Mouse (Mus musculus) layer of hippocampus, postnatal 36 days (tissue): ENCODE measurements around the gene Sufu. TPM values are rescaled to one million over a fixed set of nuclear protein-coding genes. Genes with fewer than 3 reads are reported as not detected.

Experiments
- DNase-seq, 2 experiments: peaks; one replicate each; pipeline ENCODE4 v3.0.0; 2022
- total RNA-seq, 2 experiments: library from RNA; stranded (reverse); gene quantifications; 2 replicates each; pipeline ENCODE4 v1.2.3; 2021

The Sufu gene
- total RNA-seq, 2 experiments from 2014 or later = 18.3 to 22.6 TPM

DNA sequence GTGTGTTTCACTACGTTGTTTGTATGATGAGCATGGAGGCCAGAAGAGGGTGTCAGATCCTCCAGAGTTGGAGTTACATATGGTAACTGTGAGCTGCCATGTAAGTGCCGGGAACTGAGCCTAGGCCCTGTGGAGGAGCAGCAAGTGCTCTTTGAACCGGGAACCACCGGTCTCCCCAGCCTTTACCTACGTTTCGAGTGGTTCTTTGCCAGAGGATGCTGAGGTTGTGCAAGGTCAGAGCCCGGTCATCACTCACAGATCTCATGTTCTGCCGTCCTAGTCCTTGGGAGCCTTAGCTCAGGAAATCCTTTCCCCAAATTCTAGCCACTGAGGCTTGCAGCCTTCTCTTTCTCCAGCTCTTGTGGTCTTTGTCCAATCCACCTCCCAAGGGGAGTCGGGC is 37.5 kb downstream of the Sufu start:
- no peak for DNase-seq

DNA sequence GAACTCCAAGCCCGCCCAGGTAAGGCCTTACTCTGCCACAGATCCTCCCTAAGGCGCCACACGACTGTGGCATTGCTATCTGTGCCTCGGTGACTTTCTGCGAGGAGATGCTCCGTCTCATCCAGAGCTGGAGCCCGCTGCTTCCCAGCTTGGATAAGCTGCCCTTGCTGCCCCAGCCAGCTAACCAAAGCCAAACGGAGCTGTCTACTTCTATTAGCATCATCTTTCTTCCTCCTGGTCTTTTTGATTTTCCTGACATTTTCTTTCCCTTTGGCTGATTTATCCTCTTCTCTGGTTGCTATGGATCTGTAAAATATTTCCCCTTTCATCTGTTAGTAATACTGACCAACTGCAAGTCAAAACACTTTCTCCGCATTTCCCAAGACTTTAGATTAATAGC is 37.9 kb downstream of the Sufu start:
- DNase-seq = no peak

DNA sequence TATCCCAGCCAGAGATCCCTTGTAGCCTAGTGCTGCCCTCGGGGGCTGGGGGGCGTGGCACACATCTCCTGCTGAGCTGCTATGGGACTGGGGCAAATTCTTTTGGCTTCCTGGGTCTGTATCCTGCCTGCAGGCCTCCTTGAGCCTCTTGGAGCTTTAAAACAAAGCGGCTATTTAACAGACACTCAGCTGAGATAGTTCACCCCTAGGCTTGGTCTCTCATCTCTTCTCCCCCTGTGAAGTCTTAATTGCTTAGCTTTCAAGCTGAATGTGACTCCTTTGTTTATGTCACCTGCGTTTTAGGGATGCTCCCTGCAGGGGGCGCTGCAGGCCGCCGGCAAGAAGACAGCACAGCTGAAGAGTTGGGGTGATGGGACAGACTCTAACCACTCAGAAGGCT is 38.8 kb downstream of the Sufu start:
- no peak for DNase-seq

DNA sequence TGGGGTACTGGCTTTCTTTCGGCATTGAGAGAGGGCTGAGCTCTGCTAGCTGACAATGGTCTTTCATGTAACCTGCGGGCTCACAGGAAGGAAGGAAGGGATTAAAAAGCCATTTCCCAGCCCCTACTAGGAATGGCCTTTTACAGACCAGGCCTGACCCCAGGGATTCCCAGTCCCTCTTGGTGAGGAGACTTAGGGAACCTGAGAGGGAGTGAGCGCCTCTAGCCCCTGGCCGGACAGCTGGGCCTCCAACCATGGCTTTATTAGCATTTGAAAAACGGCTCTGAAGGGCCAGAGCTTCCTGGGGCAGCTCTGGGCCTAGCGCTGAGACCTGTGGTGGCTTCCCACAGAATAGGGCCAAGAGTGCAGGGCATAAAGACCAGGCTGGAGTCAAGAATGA is 46.8 kb downstream of the Sufu start:
- no peak for DNase-seq

DNA sequence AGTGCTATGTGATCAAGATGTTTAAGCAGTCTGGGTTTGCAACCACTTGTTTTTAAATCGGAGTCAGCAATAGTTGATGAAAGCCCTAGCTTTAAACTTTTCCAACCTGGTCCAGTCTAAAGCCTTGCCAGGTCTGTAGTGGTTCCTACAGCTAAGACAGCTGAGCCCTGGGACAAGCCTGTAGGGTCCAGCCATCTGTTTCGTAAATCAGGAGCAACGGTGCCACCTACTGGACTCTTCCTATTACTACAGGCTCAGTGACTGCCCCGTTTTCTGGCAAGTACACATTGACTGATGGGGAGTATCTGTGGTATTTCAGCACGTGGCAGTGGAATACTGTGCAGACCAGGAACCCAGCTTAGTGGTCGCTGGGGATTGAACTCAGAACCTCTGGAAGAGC is 47.5 kb downstream of the Sufu start:
- DNase-seq = peak; percentile 63 to 66

DNA sequence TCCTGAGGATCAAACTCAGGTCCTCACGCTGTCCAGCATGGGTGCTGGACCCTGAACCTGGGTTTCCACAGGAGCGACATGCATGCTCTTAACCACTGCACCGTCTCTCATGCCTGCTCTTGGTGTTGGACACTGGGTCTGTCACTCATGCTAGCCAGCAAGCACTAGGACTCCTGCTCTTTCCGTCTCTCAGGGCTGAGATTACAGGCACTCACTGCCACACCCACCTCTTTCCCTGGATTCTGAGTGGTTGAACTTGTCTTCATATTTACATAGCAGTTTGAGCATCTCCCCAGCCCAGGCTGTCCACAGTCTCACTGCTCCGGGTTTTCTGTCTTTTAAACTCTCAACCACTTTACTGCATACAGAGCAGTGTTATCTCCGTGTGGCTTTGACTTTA is 48.9 kb downstream of the Sufu start:
- no peak for DNase-seq

DNA sequence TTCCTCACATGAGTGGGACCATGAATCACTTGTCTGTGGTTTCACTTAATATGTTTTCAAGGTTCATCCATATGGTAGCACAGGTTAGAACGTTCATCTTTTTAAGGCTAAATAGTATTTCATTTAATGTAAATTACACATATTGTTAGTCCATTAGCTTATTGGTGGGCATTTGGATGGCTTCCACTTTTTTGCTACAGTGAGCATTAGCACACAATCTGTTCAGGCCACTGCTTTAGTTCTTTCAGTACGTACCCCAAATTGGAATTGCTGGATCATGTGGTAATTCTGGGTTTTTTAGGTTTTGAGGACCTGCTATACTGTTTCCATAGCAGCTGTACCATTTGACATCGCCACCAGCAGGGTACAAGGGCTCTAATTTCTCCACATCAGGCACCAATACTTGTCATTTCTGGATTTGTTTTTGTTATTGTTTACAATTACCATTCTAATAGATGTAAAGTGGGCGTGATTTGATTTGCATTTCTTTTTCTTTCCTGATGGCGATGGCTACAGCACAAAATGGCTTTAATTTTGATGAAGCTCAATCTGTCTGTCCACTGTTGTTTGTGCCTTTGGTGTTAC is 49.8 kb downstream of the Sufu start:
- no peak for DNase-seq

DNA sequence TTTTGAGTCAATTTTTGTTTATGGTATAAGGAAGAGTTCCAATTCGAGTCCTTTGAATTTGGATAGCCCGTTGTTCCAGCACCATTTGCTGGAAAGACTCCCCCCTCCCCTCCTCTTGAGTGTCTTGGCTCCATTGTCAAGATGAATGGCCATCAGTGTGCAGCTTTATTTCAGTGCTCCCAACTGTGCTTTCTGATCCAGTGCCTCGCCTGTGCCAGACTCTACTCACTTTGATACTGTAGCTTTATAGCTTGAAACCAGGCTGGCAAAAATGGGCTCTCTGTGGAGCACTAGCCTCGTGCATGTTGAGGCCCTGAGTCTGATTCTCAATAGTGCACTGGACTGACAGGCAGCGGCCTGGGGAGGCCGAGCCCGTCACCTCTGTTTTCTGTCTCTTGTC is 50.4 kb downstream of the Sufu start:
- no peak for DNase-seq

DNA sequence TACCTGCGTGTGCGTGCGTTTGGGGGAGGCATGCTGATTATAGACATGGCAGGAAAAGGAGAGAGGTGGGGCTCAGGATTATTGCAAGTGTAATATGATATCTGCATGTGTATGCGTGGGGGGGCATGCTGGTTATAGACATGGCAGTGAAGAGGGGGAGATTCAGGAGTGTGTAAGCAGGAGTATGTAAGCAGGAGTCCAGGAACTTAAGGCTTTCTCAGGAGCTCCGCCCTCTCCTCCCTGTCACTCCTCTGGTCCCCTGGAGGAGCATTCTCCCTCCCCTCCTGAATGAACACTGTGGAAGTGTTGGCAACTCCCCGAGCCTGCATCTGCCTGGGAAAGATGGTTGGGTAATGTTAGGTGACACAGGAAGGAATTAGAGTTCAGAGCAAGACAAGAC is 51.2 kb downstream of the Sufu start:
- no peak for DNase-seq

DNA sequence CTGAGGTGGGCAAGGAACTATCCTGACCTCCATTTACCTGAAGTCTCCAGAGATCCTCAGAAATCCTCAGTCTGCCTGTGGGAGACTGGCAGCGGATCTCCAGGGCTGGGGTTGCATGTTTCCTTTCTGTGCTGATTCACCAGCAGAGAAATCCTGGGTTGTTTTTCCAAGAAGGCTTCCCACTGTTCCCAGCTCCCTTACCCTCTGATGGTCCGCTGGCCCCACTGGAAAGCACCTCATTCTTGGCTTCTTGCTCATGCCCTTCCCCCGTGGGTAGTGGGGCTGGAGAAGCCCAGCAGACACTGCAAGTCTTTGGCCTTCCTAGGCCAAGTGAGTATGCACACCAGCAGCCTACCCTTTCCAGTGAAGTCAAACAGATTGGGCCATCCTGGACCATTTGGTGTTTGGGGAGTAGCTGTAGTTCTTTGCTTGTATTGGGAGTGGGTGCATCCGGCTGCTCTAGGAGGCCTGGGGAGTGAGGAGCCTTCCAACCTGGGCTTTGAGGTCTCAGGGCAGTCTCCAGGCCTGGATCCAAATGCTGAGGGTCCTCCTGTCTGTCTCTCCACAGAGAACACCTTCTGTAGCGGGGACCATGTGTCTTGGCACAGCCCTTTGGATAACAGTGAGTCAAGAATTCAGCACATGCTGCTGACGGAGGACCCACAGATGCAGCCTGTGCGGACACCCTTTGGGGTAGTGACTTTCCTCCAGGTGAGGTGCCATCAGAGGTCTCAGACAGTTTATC is 52.7 kb downstream of the Sufu start:
- no peak for DNase-seq

DNA sequence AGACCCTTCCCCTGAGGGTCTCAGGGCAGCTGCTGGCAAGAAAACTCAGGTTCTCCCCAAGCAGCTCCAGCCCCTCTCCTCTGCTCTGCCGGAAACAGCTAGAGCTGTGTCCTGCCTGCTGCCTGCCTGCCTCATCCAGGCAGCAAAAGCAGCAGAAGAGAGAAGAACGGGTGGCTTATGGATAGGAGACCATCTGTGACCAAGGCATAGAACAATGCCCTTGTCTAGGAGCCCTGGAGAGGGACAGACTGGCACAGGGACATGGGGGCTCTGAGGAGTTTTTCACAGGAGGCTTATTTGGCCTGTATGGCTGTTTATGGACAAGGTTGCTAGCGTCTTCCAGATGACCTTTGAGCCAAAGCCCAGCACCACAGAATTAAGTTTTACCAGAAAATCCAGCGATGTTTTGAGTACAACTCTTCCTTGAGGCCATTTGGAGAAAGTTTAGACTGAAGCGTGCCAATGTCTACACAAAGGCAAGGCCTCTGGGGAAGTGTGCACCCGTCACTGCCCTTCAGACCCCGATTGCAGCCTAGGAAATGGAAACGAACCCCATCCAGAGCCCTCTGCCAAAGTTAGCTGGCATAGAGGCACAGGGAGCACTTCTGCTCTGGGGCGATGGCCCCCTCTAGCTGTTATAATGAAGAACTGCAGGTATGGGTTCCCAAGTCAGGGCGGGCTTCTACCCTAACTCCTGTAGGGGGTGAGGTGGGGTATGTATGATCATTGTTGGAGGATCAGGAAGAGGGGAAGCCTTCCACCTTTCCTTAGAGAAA is 55.5 kb downstream of the Sufu start:
- peak; percentile 51 to 64 for DNase-seq

DNA sequence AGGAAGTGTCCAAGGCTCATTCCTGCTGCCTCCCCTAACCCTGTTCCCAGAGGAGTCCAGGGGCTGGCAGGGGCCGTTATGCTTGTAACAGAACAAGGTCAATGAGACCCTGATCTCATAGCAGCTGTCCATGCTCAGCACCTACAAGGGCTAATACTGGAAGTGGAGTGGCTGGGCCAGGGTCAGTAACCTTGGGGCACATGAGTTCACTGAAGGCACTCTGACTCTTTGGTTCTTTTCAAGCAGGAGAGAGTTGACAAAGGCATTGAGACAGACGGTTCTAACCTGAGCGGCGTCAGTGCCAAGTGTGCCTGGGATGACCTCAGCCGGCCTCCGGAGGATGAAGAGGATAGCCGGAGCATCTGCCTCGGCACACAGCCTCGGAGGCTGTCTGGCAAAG is 56.2 kb downstream of the Sufu start:
- no peak for DNase-seq

DNA sequence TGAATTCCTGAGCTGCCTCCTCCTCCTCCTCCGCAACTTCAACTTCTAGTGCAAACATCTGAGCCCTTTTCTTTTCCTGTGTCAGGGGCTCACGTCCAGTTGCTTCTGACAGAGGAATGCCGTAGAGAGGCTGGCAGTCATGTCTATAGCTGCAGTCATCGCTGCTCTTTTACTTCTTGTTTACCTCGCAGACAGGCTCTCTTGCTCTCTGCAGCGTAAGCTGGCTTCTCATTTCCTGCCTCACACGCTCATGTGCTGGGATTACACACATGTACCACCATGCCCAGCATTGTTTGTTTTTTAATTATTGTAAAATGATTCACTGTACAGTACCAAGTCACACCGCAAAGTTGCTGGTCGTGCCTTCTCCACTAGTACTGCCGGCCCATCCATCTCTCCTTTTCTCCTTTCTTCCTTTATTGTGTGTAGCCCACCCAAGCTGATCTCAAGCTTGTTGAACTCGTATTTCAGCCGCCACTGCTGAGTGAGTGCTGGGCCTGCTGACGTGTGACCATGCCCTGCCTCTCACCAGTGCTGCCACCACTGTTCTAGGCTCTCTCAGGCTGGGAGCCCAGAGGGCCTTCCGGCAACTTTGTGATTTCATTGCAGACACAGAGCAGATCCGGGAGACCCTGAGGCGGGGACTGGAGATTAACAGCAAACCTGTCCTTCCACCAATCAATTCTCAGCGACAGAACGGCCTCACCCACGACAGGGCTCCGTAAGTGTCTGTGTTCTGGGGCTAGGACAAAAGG is 57.6 kb downstream of the Sufu start:
- DNase-seq = no peak

DNA sequence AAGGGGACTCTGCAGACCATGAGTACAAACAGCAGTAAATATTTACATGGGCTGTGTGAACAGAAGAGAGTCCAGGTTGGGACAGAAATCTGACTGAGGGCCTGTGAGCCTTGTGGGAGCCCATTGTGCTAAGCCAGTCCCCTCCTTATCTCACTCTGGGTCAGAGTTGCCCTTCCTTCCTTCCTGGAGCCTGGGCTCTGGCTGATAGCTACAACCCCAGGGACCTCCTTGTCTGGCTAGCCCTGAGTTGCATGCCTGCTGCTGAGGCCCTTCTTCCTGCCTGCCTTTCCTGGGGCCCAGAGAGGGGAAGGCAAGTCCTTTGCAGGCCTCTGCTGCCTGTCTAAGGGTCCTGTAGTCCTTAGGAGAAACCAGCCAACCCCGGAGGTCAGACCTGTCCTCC is 58.3 kb downstream of the Sufu start:
- DNase-seq = no peak

DNA sequence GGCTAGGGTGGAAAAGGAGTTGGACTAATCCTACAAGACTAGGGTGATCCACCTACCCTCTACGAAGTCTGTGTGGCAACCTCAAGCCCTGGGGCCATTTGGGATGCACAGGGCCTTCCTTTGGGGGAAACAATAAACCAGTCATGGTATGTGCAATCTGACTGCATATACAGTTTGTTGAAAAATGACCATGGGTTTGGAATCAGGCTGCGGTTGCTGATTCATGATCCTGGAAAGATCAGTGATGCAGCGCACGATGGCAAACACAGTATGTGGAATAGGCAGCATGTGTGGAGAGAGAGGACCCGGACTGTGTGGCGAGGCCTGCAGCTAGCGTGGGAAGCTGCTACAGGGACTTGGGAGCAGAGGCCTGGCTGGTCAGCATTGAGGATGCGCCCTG is 58.9 kb downstream of the Sufu start:
- DNase-seq = no peak

DNA sequence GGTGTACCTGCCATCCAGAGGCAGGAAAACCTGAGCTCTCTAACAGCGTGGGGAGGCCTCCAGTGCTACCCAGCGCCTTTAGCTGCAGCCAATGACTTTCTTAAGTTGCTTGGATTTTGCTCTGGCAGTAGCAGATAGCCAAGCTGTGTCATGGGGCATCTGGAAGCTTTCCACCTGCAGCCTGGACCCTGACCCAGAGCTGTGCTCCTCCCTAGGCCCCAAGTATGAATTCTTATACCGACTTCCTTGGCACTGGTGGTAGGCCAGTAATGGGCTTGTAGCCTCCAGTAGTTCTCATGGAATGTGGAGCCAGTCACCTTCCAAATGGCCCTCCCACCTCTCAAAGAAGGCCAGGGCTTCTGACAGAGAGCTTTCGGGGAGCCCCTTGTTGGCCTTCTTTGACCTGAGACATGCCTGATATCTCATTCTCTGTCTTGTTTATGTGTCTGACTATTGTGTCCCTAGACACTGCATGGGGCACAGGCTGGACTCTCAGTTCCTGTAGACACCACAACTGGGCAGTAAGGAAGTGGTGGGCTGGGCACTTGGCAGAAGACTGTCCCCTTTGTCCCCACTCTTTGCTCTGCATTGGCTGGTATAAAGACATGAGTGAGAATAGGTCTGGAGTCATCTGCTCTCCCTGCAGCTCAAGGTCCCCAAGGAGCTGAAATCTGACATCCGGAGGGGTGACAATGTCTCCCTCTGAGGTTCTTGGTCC is 59.5 kb downstream of the Sufu start:
- DNase-seq = no peak

DNA sequence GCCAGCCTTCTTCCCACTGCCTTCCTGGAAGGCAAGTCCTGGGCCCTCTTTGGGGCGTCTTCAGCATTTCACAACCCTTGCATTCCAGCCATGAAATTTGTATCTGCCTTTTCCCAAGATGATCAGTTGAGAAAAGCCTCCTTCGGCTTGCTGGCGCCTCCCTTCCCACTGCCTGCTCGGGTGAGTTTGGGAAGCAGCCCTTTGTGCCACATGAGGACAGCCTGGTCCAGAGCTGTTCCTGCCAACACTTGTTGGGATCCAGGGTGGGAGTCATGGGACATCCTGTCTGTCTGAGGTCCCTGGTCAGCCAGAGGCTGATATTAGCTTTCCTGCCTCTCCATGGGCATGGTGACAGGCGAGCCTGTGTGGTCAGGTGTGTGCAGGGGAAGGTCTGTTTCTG is 61.1 kb downstream of the Sufu start:
- DNase-seq = no peak

DNA sequence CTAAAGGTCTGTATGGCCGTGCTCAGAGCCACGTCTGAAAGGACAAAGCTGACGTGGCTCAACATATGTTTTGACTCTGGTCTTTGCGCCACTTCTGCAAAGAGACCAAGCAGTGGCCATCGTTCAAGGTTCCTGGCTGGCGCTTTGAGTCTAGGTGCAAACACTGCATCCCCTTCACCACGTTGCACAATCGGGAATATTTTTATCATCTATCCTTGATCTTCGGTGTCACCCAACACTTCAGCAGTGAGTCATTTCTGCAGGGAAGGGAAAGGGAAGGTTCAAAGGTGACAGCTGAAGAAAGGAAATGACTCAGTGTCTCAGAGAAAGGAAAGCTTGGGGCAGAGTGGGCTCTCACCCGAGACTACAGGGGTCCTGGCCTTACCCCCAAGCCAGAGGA is 62.6 kb downstream of the Sufu start:
- no peak for DNase-seq

DNA sequence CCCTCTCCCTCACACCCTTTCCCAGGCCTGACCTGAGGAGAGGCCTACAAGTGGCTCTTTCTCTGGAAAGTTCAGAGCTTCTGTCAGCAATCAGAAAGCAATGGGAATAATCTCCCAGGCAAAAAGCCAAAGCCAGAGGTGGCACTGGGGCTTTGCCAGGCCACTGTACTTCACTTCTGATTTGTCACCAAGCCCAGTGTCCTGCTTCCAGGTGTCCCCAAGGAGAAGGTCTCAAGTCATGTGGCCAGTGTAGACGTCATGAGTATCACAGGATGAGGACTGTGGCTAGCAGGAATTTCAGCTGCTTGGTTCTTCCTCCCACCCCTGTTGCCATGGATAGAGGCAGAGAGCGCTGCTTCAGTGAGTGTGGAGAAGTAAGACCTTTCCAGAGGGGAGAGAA is 63.2 kb downstream of the Sufu start:
- DNase-seq = no peak

DNA sequence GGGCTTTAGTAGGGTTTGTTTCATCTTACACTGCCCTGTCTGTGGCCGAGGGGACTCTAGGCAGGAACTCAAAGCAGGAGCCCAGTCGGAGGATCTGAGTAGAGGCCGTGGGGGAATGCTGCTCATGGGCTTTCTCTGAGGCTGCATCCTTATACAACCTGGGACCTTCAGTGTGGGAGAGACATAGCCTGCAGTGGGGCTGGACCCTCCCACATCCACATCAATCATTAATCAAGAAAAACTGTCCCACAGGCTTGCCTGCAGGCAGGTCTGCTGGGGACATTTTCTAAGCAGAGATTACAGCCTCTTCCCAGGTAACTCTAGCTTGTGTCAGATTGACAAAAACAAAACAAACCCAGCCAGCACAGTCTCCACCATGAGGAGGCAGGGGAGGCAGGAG is 65.9 kb downstream of the Sufu start:
- no peak for DNase-seq

DNA sequence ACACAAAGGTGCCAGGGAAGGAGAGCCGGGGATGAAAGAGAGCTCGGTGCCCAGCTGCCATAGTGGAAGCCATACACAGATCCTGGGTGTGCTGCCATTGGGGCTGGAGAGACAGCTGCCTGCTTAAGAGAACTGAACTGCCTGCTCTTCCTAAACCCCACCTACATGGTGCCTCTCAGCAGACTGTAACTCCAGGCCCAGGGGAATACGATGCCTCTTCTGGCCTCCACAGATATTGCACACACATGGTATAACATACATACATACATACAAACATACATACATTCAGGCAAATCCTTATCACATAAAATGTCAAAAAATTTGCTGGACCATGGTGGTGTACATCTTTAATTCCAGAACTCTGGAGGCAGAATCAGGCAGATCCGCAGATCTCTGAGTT is 66.8 kb downstream of the Sufu start:
- DNase-seq = no peak

DNA sequence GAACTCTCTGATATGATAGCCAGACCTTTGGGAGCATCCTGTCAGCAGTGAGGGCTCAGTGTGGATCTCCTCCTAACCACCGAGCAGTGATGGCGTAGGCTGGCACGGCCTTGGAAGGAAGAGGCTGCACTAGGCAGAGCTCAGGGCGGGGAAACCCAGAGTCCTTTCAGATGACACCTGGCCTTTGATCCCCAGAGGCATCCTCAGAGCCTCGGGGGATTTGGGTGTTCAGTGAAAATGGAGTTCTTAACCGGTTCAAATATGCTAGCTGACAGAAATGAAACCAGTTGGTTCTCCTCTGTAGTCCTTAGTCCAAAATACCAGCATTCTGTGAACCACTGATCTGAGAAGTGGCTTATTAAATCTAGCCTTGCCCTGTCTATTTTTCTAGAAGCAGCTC is 69.5 kb downstream of the Sufu start:
- no peak for DNase-seq
